Mouse (Mus musculus): ENCODE results near the gene Pola1.

Gene Pola1

DNA sequence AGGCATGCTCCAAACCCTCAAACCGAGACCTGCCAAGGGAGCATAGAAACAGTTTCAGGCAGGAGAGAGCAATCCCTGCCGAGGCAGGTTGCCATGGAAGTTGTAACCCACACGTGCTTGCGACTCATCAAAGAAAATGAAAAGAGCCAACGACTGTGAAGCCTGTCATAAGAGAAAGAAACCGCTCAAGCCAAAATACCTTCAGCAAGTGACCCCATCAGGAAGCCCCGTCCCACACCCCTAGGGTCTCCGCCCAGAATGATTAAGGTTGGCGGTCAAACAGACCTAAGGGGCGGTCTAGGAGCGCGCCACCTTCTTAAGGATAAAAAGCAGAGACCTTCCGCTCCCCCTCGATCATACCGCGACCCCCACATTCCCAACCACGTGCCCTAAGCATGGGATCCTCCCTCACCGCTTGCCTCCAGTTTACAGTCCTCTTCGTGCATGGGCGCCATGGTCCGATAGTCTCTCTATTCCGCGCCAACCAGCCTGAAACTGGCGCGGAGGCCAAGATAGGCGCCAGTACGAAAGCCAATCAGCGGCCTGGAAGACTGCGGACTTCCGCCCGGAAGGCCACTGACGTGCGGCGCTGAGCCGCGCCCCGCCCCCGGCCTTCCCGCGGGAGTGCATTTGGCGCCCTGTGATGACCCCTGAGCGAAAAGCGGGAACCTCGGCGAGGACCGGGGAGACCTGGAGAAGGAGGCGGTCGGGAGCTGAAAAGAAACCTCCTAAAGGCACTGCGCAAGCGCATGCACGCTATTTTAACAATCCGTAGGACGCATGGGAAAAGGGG lies at the start of gene Pola1:
TSS of gene Pola1 (minus strand) at position 499 of the 793 bp plus-strand sequence.
- DNase-seq = peak; percentile 90

DNA sequence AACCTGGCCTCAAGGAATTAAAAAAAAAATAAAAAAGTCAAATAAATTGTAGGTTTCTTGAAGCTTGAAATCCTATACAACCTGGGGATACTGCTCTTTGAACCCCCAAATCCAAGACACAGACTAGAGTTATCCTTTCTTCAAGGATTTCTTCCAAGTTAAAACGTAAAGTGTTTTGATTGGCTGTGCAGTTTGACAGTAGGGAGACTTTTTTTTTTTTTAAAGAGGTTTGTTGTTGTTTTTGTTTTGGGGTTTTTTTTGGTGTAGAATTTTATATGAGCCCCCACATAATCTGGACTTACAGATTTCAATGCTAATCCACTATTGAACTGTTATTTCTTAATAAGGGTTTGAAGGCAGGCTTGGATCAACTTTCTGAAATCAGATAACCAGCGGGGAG lies 44.3 kb upstream of the Pola1 start:
- no peak for DNase-seq

DNA sequence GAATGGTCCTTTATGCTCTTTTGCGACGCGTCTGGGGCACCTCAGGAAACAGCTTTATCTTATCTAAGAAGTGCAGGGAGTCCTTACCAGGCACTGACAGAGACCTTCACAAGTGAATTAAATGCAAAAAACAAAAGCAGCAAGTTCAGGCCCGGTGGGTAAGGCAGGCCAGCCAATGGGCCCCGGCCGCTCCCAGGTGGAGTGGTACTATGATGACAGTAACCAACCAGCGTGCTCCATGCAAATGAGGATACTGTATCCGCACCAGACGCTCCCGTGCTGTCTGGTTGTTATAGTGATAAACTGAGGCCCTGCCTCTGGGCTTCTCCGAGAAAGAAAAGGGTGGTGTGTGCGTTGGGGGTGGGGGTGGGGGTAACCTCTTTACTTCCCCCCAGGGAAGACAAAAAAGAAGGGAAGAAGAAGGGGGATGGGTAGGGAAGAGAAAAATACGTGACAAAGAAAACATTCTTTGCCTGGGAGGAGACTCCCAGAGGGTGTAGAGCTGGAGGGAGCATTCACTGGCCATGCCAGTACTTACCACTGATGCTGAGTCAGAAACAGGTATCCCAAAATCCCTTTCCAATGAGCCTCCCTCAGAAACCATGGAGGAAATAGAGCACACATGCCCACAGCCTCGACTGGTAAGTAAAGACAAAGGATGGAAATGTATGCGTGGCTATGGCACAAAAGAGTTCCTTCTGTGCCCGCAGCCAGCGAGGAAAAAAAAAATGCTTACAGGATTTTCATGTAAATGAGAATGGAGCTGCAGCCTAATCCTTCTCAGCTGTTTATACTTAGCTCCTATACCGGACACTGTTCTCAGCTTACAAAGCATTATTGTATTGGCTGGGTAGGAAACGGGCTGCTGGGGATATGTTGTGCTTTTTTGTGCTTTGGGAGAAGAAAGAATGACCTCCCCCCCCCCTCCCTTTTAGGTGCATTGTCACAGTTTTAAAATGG lies 43.2 kb upstream of the Pola1 start:
- peak; percentile 41 for DNase-seq

DNA sequence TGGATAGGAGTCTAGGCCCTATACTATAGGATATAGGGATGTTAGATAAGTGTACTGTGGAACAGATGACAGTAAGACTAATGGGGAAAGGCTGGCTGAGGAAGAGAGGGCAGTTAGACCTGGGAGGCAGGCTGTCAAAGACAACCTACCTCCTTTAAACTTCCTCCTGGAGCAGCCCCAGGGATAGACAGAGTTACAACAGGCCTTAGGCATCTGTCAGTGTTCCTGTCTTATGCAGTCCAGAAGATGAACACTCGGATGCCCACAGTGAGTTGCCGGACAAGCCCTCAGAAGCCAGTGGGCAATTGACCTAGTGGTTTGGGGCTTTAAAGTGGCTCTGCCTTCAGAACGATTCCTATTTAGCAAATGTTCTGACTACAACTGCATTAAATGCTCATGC lies 42.5 kb upstream of the Pola1 start:
- no peak for DNase-seq

DNA sequence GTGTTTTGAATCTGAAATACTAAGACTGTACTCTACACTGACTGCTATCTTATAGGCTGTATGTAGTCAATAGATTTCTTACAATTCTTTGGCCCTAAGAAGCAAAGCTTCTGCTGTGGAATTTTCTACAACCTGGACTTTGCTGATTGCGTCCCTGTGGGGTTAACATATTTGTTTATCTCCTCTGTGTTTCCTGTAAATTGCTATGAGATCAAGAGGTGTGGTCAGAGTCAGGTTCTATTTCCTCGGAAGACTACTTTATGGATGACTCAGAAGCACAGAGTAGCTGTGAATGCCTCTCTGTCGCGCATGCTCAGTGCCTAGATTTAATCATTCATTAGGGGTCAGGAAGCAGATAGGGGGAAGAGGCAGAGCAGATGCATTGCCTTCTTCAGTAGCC lies 32.8 kb upstream of the Pola1 start:
- DNase-seq = no peak

DNA sequence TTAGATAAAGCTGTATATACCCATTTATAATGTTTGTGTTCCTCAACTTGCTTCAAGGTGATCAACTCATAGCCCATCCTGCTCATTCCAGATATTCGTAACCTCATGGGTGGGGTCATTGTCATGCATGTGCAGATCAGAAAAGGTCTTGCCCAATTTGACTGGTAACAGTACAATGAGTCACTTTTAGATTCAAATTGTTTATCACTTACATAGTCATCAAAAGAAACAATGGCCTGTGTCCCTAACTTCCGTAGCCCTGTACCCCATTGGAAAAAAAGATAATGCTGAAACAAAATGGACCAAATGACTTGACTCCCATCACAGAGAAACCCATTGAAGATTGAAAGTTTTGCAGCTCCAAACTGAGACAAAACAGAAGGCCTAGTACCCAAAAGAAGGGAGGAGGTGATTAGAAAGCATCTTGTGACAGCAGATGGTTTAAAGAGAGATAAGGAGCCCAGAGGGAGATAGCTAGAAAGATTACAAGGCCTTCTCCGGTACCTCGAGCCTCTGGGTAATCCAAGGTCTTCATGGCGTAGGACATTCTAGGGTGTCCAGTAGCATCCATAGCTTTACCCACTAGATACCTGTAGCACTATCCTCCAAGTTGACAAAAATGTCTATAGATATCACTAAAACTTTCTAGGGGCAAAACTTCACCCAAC lies 32.1 kb upstream of the Pola1 start:
- no peak for DNase-seq

DNA sequence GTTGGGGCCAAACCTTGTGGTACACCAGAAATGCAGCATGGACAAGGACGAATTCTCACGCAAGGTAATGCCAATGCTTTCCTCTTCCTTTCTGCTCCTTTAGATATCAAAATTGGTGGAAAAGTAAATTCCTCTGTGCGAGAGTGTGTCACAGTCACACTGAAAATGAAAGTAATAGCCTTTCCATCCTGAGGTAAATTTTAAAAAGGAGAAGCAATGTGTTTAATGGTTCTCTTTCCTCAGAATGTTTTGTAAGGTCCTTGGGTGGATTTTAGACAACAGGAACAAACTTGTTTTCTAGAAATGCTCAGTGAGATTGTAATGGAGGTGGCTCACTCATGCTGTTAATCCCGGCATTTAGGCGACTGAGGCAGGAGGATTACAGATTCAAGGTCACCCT lies 23.2 kb upstream of the Pola1 start:
- no peak for DNase-seq

DNA sequence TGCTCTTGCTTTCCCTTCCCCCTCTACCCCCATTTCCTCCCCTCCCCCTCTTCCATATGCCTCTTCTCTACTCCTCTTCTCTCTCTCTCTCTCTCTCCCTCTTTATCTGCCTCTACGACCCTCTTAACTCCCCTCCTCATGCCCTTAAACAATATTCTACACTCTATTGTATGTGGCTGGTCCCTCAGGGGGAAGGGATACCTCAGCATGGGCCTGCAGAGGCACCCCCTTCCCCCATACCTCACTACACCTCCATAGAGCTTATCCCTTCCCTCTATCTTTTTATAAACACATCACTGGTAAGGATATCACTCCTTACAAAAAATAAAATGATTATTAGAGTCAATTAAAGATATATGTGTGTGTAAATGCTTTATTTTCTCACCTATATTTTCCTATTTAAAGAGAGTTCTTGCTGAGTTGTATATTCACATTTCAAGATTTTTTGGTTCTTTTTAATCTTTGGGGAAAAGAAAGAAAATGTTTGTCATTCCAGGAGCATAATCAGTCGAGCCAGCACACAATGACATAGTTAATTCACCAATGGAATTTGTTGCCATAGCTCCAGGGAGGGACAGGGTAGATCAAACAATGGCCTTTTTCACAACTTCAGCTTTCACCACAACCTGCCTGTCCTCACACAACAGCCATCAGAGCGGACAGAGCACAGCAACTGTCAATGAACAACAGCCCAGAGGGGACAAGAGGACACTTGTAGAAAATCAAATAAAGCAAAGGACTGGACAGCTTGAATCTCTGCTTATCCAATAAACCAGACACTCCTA lies 22.5 kb upstream of the Pola1 start, which contains the start of gene Pcyt1b:
TSS of gene Pcyt1b (plus strand) at position 646 of the 785 bp plus-strand sequence.
- no peak for DNase-seq

DNA sequence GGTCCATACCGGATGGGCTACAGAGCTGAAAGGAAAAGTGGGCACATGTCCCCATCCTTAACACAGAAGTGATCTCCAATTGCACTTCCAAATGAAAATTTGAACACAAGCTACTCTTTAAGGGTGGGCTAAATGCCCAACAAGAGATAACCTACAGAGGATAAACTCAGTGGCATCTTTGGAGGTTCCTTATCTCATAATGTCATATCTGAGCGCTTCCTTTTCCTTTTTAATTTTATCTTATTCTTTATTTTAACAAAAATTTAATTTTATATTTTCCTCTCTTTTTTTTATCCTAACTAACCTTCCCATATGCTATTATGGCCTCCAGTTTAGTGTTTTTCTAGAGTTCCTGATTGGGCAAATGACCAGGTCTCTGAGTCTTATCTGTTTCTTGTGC lies 18.8 kb upstream of the Pola1 start:
- no peak for DNase-seq

DNA sequence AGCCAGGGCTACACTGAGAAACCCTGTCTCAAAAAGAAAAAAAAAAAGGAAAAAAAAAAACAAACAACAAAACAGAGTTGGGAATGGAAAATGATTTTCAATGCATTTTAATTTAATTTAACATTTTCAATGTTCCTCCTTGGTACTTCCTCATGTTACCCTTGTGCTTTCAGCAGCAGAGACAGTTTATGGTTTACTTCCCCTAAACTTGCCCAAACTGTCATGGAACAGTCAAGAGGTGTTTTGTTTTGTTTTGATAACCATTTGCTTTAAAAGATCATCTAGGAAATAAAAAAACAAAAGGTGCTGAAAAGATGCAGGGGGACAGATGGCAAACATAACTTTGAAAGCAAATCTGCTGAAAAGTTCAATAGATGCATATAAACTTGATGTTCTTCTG lies 12.1 kb upstream of the Pola1 start:
- no peak for DNase-seq

DNA sequence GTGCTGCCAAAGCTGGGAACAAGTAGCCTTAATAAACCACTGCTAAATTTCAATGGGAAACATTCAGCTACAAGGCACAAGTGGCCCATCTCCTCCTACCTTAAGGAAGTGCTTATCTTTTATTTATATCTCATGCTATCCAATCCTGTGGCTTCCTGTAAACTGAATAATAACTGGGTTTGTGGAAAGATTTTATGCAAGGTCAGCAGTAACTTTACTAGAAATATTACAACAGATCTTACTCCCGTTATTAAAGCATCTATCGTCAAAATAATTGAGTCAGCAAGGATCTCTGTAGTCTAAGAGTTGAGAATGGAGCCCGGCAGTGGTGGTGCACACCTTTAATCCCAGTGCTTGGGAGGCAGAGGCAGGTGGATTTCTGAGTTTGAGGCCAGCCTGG lies 11.6 kb upstream of the Pola1 start:
- no peak for DNase-seq

DNA sequence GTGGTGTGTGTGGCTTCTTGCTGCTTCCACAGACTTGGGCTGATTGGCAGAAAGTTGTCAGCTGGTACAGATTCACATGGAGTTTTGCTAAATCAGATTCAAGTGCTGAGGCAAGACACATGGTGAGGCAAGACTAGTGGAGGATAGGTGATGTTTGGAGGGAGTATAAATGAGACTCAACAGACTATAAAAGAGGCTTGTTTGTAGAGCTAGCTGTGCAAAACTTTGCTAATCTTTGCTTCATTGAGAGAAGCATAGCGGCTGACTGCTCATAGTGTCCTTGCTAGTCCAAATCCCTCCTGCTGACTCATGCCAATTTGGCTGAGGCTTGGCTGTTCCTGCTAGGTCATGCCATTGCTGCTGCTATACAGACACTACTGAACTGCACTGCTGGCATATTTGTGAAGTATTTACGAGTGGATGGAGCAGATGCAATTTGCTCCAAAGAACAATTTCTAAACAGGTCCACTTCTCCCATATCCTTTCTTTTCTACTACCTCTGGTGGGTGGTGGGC lies 3.0 kb upstream of the Pola1 start:
- DNase-seq = no peak

DNA sequence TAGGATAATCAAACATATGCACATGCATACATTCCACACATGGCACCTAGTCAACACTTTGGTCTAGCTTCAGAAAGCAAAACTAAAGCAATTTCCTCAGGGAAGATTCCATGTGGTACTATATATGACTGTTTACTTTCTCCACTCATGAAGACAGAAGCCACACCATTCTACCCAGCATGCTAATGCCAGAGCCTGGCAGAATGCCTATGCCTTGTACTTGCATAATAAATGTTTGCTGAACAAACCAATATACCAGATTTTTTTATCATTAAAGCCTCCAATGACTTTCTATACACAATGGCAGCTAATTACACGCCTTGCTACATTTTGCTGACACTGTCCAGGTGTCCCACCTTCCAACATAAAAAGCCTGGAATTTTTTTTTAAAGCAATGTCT lies 1.7 kb downstream of the Pola1 start:
- DNase-seq = no peak

DNA sequence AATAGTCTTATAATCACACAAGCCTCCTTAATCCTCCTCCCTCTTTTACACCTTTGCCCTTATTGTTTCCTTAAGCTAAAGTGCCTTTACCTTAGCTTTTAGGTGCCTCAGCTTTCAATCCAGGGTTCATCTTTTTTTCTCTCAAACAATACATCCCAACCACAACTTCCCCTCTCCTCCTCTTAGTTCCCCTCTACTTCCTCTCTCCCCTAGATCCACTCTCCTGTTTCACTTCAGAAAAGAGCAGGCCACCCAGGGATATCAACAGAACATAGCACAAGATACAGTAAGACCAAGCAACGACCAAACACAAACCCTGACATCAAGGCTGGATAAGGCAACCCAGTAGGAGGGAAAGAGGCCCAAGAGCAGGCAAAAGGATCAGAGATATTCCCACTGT lies 29.7 kb downstream of the Pola1 start:
- no peak for DNase-seq

DNA sequence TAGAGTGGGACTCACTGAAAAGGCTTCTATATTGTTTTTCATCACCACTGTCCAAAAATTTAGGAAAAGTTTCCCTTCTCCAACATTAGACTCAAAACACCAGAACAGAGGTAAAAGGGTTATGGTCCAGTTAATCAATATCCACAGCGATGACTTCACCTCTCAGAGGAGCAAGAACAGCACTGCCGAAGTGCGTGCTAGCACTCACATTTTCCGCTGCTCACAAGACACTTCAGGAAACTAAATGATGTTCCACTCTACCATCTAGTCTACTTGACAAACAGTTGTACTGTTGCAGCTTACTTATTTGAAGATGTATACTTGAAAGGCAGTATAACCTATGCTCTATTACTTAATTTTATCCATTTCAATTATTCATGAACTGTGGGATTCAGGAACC lies 37.7 kb downstream of the Pola1 start:
- no peak for DNase-seq

DNA sequence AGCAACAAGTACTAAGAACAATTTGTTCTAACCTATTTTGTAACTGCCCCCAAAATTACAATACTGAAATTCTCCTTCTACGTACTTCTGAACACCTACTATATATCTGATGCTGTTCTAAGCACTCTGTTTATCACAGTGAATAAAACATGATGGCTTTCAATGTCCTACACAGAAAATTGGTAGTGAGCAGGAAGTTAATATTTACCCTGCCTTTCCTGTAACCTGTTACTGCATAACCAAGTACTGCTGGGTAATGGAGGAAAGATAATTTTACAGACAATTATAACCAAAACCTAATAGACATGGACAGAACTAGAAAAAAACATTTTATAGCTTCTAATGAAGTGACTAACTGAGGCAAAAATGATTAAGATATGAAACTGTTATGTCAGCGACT lies 51.0 kb downstream of the Pola1 start:
- DNase-seq = no peak

DNA sequence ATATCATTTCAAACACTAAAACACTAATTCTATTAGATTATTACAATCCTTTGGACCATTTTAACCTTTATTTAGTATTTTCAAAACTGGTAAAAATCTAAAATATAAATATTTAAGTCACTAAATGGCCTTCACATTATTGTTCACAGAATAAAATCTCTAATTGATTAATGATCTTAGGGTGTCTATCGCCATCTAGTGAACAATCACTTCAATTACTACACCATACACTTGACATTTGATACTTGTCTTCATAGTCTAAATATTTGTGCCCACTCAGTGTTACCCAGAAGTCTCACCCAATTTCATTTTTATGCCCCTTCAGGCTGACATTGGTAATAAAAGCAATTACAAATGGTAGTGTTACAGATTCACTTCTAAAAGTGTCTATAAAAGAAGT lies 74.8 kb downstream of the Pola1 start:
- DNase-seq = no peak

DNA sequence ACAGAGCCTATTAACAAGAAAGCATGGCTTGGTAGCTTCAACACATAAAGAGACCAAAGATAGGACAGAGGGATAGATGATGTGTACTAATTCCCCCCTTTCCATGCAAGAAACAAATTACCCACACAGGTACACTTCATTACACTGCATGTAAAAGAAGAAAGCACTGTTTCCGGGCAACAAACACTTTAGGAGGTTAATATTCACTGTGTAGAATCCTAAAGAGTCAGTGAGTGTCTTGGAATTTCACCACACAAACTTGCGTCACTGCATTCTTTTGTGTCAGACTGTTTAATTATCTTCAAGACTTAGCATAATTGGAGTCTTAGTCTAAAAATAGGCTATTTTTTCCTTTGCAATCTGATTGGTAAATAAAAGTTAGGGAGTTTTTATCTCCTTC lies 92.2 kb downstream of the Pola1 start:
- DNase-seq = peak; percentile 2

DNA sequence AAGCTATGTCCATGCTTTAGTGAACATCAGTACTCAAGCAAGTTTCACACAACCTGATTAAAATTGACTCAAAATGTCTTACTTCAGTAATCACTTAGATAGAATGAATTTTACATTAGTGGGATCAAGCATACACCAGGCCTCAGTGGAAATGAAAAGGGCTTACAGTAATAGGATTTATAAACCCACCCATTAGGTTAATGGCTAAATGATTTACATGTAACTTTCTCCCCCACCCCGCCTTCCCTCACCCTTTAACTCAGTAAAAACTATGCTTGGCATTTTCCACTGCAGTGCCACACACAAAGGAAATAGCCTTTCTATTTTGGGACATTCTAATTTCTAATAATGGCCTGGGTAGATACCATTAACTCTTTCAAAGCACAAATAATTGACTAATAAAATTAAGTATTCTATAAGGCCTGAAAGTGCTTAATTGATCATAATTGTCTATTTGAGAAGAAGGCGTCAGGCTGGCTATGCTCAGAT lies 129.0 kb downstream of the Pola1 start:
- peak; percentile 7 for DNase-seq

DNA sequence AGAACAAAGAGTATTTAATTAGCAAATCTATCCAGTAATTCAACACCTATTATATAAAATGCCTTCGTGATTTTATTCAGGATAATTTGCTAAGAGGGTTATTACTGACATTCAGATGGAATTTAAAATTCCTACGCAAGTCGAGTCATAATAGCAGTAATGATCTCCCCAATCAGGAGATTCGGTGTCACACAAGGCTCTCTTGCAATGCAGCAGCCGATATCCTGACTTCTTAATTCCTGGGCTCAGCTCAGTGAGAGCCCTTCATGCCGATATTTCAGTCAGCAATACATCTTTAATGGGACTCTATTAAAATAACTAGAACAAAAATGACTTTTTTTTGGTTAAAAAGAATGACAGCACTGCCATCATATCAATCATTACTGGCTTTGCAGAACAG lies 134.4 kb downstream of the Pola1 start:
- DNase-seq = no peak

DNA sequence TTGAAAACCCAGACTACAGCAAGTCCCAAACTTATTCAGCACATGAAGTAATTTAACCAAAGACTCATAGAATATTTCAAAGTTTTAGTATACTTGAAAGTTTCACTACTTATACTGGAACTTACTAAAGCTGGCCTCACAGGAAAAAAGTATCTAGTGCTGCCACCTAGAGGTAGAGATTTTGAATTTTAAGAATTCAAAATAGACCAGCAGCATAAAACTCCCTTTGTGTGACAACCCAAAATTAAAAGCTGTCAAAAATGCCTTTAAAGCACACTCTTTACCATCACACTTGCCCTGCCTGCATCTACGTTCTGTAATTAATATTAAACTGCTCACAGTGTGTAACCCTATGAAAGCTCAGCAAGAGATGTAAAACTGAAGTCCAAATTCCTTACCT lies 166.2 kb downstream of the Pola1 start:
- no peak for DNase-seq

DNA sequence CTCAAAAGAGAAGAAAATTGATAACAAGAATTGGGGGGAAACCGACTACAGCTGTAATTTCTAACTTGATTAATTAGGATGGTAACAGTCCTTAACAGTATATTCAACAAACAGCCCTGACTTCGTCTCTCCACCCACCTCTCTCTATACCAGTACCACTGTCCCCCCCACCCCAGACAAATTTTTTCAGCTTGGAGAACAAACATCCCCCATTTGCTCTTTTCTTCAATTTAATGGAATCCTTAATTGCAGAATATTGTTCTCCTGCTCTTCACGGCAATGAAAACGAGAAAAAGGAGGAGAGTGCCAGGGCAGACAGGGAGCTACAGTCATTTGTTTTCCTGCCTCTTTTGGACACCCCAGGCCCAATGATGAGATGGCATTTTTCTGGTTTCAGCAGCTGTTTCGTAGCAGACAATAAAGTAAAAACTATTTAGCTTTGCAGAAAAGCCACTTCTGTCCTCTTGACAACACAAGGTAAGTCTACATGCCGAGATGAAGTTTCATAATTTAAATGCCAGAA lies 202.2 kb downstream of the Pola1 start:
- no peak for DNase-seq

Measured in kidney, postnatal 14 days (tissue).